Mouse (Mus musculus) MN1 (cell line): Measurements from ENCODE around the gene Ciao2a.

ENCODE experiments used
- DNase-seq: peaks from one replicate; pipeline ENCODE4 v3.0.0-alpha.2; 2016; ENCODE audit warnings: low spot score

The Ciao2a gene

DNA sequence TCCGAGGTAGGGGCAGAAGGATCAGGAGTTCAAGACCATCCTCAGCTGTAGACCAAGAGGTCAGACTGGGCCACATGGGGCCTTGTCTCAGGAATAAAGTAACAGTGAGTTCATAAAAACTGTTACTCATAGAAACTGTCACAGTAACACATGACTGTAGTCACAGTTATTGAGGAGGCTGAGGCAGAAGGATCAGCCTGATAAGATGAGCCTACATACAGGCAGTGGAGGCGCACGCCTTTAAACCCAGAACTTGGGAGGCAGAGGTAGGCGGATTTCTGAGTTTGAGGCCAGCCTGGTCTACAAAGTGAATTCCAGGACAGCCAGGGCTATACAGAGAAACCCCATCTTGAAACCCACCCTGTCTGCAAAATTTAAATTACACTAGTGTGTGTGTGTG is 6.3 kb upstream of the Ciao2a start:
- DNase-seq = no peak

DNA sequence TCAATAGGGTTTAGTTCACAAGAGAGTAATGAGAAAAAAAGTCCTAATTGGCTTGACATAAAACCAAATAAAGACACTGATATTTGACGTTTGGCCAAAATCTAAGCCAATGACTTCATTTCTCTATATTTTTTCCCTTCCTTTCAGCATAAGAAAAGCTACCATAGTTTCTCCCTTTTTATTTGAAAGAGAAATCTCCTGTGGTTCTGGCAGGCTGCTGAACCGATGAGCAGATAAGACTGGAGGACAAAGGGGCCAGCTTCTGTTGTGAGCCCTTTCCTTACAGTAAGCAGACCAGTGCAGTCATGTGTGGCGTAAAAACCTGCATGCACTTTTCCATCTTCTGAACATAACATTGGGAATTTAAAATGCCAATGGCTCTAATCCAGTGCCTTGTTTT is 5.5 kb upstream of the Ciao2a start:
- peak; percentile 33 for DNase-seq

DNA sequence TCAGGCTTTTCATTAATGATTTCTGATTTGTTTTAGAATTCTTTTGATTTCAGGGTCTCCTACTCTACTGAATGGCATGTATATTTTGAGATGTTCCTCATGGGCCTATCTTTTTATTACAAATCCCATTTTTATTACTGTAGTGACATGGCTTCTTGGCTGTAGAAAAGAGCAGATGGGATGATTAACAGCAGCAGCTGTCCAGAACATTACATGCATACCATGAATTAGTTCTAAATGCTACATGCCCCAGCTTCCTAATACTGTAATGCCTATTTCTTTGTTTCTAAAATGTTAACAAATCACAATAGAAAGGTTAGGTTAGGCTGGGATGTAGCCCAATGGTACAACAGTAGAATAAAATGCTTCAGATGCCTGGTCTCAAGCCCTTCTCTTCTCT is 5.0 kb upstream of the Ciao2a start:
- no peak for DNase-seq

DNA sequence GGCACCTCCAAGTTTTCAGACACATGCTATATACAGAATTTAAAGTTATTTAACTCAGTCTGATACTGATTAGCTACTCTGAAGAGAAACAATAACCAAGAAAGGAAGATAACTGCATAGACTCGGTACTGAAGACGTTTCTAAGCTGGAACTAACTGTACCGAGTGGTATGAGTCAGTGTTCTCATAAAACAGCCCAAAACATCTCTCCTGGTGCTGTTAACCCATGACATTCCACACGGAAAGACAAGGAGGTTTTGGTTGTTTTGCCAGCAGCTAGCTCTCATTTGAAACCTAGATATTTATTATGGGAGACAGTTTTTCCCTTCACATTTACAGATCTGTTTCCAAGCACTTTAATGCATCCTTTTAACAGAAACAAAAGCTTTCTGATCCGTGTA is 2.8 kb upstream of the Ciao2a start:
- no peak for DNase-seq

DNA sequence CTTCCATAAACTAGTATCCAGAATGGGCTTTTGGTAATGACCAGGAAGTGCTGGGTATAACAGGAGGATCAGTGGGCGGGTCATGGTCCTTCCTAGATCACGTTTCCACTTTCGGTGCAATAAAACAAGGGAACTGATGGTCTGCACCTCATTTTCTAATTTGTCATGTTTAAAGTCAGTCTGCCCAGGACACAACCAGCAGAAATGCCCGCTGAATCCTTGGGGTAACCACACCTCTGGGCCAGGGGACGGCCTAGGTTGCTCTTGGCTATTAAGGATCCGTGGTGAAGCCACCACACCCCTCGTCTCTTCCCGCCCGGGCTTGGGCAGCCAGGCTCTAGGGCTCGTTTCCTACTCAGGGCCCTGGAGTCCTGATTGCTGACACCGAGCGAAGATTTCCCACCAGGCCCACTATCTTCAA is 2.3 kb upstream of the Ciao2a start:
- peak; percentile 48 for DNase-seq

DNA sequence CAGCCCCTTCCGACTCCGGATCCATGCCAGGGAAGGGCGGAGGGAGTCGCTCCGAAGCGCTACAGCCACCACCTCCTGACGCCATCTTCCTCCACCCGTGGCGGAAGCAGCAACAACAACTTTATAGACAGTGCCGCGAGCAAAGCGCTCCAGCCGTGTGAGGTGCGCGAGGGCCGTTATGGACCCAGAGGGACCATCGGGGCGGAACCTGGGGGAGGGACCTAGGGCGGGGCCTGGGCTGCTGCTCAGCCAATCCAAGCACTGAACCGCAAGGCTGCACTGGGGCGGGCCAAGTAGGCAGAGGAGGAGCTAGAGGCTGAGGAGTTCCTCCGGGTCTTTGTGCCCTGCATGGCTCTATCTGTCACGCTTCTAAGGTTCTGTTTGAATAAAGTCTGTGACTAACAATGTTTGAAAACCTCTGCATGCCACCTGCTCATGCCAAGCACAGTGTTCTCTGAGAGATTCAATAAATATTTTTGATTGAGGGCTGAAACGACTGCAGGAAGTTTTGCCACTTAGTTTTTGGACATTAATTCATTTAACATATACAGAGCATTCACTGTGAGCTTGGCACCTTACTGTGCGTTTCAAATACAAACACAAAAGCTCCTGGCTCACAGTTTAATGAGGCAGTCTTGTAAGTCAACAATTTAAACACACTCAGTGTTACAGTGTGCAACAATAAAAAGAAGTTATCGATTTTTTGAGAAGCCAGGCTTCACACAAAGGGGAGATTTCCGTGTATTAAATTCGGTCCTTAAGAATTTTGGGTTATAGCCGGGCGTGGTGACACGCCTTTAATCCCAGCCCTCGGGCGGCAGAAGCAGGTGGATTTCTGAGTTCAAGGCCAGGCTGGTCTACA is 1.5 kb upstream of the Ciao2a start:
- DNase-seq = peak; percentile 97

DNA sequence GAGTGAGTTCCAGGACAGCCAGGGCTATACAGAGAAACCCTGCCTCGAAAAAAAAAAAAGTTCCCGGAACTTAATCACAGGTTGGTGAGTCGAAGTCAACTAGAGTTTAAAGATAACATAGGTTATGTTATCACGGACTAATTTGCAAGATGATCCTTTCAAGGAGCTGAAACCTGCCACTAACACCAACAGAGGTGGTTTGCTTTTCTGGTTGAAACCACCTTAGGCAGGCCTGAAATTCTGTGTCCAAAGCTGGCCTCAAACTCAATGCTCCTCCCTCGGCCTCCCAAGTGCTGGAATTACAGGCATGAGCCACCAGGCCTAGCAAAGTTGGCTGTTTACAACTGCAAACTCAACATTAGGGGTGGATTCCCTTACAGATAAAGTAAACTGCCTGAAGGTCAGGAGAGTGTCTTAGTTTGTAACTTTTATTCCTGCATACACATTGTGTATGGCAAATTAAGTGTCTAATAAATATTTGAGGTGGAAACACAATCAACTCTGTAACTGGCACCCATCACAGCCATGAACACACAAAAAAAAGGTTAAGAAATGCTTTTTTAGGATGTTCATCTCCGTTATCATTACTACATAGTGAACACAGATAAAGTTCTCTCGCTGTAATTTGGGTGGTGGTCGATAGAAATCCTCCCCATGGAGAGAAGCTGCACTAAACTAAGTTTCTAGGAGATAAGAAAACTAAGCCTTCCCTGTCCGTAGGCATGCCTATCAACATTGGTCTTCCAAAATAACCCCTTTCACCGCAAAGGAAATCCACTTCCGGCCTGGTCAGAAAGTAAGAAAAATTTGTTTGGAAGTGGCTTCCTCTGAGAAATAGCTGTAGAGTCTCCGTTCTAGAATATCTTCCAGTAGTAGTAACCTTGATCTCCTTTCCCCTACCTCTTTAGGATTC is 612 bp upstream of the Ciao2a start:
- DNase-seq = peak; percentile 25

DNA sequence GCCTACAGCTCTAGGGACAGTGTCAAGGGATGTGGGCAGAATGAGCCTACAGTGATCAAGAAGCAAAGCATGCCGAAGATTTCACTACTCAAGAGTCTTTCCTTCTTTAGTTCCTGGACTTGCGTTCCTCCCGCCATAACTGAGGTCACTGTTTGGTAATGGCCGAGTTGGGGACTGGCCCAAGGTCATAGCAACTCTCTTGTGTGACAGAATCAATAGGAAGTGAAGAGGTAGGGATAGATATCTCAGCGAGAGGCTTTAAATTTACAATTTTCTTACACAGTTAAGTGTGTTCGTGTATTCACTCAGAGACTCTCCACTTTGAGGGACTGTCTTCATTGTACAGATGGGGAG is 759 bp downstream of the Ciao2a start:
- DNase-seq = no peak

DNA sequence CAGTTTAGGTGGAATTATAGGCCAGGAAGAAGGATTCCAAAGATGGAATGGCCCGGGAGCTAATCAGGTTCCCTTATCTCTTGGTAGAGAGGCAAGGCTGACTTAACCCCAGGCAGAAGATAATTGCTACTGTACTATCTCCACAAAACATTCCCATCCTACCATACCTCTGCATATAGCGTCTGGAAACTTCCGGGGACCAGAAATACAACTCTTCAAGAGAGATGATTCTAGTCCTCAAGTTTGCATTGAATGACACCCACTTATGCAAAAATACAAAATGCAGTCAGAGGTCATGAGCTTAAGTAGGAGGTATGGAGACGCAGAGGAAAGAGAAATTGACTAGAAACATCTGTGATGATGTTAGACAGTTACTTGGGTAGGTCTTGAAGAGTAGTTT is 1.5 kb downstream of the Ciao2a start:
- no peak for DNase-seq

DNA sequence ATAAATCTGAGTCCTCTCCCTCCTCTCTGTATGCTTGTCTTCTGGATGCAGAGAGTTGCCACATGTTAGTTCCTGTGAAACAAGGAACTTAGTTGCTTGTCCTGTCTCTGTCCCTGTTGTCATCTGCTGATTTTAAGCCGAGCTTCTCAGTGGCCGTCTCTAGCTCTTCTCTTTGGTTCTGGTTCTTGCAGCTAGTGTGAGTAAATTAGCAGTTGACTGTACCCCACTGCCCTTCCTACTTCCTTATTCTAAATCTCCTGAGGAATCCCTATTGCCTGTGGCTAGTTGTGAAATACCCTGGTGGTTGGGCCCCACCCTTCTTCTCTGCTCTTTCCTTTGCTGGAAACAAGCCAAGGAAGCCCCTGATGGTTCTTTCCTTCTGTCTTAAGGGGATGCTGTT is 5.1 kb downstream of the Ciao2a start:
- DNase-seq = no peak

DNA sequence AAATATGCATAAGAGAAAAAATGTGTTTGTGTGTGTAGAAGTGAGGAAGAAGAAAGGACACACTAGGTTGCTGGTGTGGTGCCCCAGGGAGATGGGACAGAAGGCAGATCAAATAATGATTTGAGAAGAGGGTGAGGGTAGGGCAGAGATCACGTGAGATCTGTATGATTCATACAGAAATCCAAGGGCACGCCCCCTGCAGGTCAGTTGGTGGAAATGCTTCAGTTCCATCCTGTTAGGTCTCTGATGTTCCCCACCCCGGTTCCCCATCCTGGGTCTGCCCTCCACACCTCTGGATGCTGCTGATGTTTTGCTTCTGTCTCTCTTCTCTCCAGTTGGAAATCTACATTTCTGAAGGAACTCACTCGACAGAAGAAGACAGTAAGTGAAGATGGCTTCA is 9.6 kb downstream of the Ciao2a start:
- peak; percentile 18 for DNase-seq

DNA sequence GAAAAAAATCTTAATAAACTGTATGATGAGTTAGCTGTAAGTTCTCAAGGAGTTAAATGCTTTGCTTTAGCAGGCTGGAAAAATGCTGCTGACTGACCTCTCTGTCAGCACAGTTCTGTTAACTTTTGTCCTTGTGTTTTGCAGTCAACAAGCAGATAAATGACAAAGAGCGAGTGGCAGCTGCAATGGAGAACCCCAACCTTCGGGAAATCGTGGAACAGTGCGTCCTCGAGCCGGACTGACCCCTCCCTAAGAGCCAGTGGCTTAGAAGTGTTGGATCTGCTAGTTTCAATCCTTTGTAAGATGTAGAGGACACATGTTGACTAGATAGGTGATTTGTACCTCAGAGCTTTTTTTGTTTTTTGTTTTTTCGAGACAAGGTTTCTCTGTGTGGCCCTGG is 11.8 kb downstream of the Ciao2a start:
- no peak for DNase-seq

DNA sequence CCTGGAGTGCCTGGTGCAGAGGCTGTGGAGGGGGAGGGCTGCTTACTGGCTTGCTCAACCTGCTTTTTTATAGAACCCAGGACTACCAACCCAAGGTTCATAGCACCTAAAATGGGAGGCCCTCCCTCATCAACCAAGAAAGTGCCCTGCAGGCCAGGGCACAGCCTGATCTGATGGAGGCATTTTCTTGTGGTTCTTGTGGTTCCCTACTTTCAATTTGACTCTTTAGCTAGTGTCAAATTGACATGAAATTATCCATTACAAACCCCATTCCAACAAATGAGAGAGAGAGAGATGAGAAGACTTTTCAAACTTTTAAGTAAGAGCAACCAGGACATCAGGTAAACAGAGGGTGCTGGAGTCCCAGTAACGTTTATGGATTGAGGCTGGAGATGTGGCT is 15.9 kb downstream of the Ciao2a start:
- DNase-seq = no peak

DNA sequence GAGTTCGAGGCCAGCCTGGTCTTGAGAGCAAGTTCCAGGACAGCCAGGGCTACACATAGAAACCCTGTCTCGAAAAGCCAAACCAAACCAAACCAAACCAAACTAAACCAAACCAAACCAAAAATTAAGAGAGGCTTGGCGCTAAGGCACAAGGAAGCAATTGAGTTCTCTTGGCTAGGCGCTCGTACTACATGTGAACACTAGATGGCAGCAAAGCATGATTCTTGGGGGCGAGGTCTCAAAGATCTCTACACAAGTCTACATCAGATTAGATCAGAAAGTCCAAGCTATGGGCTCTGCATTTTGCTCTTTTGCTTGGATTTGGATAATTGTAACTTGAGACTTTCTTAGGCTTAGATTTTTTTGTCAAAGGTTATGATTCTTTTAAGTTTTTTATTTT is 17.8 kb downstream of the Ciao2a start:
- peak; percentile 81 for DNase-seq

DNA sequence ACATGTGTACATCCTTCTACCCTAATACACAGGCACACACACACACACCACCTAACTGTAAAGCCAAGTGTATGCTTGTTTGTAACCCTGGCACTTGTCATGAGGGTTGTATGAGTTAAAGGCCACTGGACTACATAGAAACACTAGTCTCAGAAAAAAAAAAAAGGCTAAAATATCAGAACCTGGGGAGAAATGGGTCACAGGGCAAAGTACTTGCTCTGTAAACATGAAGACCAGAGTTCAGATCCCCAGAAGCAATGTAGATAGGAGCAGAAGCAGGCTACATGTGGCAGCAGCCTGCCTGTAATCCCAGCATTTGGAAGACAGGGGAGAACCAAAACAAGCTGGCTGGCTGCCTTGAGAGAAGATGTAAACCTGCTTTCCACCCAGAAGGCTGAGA is 19.7 kb downstream of the Ciao2a start:
- DNase-seq = no peak

DNA sequence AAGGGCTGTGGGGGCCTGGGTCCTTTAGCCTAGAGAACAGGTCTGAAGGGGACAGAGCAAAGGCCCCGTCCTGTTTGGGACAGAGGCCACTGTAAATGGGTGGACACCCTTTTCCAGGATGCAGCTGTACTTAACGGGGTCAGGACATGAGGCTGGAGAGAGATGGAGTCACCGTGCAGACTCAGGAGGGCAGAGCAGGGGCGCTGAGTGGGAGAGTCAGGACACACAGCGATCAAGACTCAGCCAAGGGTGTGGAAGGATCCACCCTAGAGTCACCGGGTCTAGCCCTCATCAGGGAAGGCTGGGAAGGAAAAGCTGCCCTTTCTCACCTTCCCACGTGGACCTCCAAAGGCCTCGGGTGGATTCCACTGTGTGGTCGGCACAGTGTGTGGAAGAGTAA is 25.6 kb downstream of the Ciao2a start:
- DNase-seq = no peak

DNA sequence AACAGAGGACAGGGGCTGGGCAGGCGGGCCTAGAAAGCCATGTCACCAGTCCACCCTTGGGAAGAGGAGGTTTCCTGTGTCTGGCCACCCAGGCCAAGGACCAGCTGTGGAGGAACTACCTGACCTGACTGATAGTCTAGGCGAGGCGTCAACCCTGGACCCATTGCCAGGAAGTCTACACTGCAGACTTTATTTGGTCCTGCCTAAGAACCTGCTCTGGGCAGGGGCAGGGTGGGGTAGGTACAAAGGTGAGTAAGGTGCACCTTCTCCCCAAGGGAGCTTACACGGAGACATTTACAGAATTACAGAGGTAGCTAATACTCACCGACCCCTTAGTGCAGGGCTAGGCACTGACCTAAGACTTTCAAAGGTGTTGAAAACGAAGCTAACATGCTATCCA is 27.2 kb downstream of the Ciao2a start:
- no peak for DNase-seq

DNA sequence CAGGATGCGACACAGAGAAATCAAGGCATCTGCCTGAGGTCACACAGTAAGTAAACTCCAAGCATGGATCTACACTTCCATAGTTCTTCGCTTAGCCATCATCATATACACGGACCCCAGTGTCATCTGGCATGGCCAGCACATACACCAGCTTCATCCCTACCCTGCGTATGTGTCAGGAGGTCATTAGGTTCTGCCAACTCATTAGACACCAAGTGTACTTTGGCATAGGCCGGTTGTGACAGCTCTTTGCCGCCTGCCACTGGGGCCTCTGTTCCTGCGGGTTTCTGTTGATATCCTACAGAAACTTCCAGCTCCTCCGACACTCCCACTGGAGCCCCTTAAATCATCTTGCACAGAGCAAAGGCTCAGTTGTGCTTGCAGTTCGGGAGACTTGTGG is 27.6 kb downstream of the Ciao2a start:
- no peak for DNase-seq

DNA sequence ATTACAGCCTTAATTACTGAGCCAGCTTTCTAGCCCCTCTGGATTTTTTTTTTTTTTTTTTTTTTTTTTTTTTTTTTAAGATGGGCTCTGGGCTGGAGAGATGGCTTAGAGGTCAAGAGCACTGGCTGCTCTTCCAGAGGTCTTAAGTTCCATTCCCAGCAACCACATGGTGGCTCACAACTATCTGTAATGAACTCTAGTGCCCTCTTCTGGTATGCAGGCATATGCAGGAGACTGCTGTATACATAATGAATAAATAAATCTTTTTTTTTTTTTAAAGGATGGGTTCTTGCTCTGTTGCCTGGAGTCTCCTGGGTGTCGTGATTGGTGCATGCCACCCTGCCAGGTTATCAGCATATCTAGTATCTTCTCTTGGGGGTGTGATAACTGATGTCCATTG is 29.1 kb downstream of the Ciao2a start:
- DNase-seq = no peak

DNA sequence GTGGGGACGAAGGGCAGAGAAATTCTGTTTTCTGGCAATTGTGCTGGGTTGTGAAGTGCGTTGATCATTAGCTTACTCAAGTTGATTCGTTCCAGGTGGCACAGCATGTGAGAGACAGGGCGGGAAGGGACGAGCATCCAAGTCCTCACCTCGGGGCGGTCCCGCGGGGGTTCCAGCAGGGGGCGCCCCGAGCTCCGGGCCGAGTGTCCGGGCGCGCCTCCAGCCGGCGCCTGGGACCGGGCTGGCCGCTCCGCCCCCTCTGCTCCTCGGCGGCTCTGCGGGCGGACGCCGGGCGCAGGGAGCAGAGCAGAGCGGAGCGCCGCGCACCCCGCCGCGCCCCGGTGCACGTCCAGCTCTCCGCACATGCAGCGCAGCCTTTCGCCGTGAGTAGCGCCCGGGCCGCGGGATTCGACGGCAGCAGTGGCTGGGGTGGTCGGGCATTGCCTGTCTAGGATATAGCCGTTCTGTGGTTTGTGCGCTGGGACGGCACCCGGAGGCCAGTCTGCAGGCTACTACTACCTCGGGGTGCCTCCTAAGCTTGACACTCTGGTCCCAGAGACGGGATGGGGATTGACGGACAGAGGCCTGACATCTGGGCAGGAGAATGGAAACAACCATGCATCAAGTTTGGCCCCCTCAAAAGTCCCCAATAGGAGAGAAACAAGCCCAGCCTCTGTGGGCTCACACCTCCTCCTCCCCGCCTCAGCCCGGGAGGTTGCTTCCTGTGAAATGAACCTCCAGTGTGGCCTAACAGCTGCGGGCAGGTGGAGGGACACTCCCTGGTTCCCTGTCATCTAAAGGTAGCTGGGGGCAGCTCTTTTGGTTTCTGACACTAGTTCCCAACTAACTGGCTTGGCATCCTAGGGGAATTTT is 31.8 kb downstream of the Ciao2a start, which contains the start of gene Dapk2:
Gene Dapk2 (plus strand): TSS at position 266 of the 873 bp plus-strand sequence.
- peak; percentile 82 for DNase-seq

DNA sequence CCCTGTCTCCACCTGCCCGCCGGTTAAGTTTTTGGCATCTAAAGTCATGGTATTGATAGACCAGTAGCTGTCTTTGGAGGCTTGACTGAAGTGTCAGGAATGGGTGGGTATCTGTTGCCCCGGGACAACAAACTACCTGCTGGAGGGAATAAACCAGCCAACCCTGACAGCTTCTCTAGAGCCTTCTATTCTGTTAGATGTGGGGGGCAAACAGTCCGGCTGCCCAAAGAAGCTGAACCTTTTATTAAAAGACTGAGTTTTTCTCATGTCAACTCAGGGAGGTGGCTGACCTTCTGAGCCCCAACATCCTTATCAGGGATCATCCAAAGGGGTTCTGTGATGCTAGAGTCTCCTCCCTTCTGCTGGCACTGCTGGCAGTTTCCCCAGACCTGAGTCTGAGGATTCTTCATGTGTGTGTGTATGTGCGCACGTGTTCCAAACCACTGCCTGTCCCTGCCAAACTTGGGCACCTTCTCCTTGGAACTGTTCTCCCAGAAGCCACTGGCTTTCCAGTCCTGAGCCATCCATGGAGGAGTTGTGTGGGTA is 32.5 kb downstream of the Ciao2a start:
- no peak for DNase-seq

DNA sequence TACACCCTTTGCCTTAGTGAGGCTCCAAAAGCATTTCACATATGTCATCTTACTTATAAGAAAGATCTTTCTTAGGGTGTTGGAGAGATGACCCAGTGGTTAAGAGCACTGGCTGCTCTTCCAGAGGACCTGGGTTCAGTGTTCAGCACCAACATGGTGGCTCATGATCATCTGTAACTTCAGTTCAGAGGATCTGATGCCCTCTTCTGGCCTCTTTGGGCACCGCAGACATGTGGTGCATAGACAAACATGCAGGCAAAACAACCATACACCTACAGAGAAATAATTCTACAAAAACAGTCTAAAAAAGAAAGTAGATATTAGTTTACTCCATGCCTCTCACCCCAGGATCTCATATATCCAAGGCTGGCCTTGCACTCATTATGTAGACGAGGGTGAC is 33.7 kb downstream of the Ciao2a start:
- no peak for DNase-seq
